Mouse (Mus musculus): Measurements from ENCODE around the gene Srp54b. TPM values are rescaled to one million over a fixed set of nuclear protein-coding genes. Genes with fewer than 3 reads are reported as not detected.
"Not testable (repeated sequence)": the region's sequence is repeated elsewhere in the genome, so short reads cannot be mapped to it uniquely, and the experiment has no call there.

Gene Srp54b
- 10 to 100 TPM; 38.3 to 44.8 TPM for polyA plus RNA-seq (2017; shearing (Covaris generic))

DNA sequence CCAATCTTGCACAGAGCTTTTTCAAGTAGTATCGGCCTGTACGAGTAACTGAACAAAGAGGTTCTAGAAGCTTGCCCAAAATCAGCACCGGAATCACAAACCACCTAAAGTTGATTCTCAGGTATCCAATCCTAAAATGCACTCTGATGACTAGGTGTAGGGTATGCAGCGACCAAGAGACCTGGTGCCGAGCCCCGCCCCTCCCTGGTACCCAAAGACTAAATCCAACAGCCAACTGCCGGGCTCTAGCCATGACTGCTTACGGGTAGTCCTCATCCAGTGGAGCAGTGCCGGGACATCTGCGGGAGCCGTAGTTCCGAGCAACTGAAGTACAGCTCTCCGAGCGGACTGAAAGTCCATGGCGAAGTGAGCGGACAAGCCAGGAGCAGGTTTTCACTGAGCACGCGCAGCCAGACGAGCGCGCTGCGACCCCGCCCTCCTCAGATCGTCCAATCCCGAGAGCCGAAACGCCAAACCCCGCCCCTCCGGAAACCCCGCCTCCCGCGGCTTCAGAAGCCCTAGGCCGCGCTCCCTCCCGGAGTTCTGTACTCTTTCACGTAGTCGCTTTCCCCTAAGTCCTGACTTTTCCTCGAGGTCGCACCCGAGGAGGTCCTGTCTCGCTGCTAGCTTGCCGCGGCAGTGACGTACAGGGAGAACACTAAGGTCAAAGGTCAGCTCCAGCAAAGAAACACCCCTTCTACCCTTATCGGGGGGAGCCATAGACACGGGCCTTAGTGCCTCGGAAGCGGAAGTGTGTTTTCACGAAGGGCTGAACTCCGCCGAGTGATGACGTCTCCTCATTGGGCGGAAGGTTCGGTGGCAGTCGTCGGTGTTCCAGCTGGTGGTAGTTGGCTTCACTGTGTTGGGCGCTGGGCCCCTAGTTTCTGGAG lies at the start of gene Srp54b:
TSS of gene Srp54b (plus strand) at position 546 of the 890 bp plus-strand sequence.
- ATAC-seq, result peak; percentile 94

DNA sequence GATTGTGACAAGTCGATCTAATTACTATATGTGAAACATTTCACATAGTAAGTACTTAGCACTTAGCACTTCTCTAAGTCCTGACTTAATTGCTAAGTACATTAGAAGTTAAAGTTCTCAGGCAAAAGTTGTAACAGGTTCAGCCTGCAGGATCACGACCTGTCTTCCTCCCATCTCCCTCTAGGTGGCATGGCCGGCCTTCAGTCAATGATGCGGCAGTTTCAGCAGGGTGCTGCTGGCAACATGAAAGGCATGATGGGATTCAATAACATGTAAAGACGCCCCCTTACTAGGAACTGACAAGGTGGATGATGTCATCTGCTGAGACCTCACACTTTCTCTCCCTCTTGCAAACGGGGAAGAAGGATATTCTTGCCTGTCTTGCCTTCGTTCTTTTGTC lies 42.3 kb upstream of the Srp54b start:
- not testable (repeated sequence) for ATAC-seq

DNA sequence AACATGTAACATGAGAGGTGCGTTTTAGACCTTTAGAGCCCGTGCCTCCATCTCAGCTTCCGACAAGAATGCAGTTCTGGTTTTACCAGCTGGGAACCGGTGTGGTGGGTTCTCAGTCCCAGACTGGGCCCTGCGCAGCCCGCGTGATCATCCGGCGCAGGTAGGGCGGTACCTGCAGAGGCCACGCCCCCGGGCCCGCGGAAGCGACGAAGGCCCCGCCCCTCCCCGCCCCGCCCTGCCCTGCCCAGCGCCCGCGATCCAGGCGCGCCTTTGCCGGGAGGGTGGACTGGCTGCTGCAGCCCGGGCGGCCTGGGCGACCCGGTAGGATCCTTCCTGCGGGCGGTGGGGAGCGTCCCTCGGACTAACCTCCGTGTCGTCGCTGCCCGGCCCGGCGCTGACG lies 30.7 kb upstream of the Srp54b start, which contains the start of gene Fam177a:
TSS of gene Fam177a (plus strand) at position 228 of the 400 bp plus-strand sequence.
- peak; percentile 87 for ATAC-seq

DNA sequence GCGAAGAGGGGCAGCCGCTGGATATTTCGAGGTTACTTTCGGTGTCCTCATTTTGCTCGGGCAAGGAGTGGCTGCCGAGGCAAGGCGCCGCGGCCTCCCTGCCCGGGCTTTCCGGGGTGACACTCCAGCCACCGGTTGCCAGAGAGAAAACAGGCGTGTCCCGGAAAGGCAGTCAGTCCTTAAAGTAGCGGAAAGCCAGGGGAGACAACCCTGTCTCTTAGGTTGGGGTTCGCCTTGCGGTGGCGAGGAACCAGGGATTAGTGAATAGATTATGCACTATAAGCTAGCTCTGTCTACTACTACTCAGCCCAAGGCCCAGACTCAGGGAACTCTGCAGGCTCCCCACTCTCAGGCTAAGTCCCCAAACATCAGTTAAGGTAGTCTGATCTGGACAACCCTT lies 30.2 kb upstream of the Srp54b start:
- ATAC-seq, result peak; percentile 68

DNA sequence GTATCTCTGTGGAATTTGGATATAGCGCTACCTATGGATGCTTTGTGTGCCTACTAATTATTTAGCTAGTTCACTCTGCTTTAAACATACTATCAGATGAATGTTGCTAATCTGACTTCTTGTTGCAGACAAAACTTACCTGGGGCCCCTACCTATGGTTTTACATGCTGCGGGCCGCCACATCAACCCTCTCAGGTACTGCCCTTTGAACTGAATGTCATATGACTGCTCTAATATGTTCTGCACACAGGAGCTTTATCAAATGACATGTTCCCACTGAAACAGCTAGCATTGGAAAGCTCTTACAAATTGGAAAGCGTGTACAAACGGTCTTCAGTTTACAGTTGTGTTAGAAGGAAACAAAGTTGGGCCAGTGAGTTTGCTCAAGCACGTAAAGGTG lies 19.4 kb upstream of the Srp54b start:
- not testable (repeated sequence) for ATAC-seq

DNA sequence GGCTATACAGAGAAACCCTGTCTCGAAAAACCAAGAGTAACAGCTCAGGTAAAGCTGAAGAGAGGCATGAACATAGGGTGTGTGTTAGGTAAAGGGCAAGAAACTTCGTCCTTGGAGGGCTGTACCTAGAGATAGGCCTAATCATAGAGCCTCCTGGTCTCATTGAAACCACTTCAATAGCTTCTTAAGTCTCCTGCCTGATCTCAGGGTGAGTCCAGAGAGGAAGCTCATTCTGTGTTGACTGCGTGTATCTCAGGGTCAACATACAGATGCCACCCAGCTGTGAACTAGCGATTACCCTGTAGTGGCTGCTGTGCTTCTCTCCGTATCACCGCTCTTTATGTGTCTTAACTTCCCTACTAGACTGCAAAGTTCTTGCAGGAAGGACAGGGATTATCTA lies 17.0 kb upstream of the Srp54b start:
- ATAC-seq, result not testable (repeated sequence)

DNA sequence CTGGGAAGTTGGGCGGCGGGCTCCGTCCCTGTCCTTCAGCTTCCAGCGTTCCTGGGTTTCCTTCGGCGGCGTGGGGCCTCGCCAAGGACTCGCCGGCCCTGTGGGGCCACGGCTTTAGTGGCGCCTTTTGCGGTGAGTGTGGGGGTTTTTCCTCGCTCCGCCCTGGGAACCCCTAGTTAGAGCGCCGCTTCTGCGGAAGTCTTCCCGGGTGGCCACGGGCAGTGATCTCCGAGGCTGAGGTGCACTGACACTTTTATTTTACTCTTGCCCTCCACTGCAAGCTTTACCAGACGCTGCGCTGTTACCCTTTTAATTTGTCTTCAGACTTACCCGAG lies 512 bp downstream of the Srp54b start:
- ATAC-seq, result peak; percentile 34

DNA sequence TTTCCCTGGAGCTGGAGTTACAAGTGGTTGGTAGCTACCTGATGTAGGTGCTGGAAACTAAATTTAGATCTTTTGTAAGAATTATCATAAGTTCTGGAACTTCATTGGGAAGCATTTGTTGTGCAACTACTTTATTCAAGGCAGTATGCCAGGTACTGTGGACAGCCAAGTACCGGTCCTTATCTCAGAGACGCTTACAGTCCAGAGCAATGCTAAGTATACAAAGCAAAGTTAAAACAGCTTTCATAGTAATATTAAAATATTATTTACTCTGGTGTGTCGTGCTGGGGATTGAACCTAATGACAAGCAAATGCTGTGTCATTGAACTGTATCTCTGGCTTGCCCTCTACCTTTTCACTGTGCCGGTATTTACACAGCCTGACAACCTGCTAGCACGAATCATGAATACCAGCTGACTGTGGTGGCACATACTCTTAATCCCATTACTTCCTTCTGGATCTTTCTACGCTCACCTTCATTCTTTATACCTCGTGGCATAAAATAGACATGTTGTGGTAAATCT lies 12.2 kb downstream of the Srp54b start:
- not testable (repeated sequence) for ATAC-seq

DNA sequence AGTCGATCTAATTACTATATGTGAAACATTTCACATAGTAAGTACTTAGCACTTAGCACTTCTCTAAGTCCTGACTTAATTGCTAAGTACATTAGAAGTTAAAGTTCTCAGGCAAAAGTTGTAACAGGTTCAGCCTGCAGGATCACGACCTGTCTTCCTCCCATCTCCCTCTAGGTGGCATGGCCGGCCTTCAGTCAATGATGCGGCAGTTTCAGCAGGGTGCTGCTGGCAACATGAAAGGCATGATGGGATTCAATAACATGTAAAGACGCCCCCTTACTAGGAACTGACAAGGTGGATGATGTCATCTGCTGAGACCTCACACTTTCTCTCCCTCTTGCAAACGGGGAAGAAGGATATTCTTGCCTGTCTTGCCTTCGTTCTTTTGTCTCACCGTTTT lies 32.8 kb downstream of the Srp54b start:
- not testable (repeated sequence) for ATAC-seq

DNA sequence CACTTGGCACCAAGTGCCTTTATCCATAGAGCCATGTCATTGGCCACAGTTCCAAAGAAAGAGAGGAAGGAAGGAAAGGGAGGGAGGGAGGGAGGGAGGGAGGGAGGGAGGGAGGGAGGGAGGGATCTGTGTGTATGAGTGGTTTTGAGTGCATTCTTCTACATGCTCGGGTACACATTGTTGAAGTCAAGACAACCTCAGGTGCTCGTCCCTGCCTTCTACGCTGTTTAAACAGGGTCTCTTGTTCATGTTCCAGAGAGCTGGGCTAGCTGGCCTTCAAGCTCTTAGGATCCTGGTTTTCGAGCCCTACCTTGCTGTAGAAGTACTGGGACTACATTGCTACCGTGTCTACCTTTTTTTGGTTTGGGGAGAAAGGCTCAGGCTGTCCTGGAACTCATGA lies 34.2 kb downstream of the Srp54b start:
- not testable (repeated sequence) for ATAC-seq

DNA sequence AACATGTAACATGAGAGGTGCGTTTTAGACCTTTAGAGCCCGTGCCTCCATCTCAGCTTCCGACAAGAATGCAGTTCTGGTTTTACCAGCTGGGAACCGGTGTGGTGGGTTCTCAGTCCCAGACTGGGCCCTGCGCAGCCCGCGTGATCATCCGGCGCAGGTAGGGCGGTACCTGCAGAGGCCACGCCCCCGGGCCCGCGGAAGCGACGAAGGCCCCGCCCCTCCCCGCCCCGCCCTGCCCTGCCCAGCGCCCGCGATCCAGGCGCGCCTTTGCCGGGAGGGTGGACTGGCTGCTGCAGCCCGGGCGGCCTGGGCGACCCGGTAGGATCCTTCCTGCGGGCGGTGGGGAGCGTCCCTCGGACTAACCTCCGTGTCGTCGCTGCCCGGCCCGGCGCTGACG lies 44.4 kb downstream of the Srp54b start, which contains the start of gene 1700047I17Rik2:
TSS of gene 1700047I17Rik2 (plus strand) at position 287 of the 400 bp plus-strand sequence.
- peak; percentile 86 for ATAC-seq

DNA sequence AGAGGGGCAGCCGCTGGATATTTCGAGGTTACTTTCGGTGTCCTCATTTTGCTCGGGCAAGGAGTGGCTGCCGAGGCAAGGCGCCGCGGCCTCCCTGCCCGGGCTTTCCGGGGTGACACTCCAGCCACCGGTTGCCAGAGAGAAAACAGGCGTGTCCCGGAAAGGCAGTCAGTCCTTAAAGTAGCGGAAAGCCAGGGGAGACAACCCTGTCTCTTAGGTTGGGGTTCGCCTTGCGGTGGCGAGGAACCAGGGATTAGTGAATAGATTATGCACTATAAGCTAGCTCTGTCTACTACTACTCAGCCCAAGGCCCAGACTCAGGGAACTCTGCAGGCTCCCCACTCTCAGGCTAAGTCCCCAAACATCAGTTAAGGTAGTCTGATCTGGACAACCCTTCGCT lies 44.9 kb downstream of the Srp54b start:
- ATAC-seq, result peak; percentile 76

DNA sequence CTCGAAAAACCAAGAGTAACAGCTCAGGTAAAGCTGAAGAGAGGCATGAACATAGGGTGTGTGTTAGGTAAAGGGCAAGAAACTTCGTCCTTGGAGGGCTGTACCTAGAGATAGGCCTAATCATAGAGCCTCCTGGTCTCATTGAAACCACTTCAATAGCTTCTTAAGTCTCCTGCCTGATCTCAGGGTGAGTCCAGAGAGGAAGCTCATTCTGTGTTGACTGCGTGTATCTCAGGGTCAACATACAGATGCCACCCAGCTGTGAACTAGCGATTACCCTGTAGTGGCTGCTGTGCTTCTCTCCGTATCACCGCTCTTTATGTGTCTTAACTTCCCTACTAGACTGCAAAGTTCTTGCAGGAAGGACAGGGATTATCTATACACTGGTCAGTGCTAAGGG lies 58.0 kb downstream of the Srp54b start:
- ATAC-seq, result not testable (repeated sequence)

DNA sequence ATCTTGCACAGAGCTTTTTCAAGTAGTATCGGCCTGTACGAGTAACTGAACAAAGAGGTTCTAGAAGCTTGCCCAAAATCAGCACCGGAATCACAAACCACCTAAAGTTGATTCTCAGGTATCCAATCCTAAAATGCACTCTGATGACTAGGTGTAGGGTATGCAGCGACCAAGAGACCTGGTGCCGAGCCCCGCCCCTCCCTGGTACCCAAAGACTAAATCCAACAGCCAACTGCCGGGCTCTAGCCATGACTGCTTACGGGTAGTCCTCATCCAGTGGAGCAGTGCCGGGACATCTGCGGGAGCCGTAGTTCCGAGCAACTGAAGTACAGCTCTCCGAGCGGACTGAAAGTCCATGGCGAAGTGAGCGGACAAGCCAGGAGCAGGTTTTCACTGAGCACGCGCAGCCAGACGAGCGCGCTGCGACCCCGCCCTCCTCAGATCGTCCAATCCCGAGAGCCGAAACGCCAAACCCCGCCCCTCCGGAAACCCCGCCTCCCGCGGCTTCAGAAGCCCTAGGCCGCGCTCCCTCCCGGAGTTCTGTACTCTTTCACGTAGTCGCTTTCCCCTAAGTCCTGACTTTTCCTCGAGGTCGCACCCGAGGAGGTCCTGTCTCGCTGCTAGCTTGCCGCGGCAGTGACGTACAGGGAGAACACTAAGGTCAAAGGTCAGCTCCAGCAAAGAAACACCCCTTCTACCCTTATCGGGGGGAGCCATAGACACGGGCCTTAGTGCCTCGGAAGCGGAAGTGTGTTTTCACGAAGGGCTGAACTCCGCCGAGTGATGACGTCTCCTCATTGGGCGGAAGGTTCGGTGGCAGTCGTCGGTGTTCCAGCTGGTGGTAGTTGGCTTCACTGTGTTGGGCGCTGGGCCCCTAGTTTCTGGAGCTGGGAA lies 75.0 kb downstream of the Srp54b start, which contains the start of gene Srp54c:
TSS of gene Srp54c (plus strand) at position 543 of the 894 bp plus-strand sequence.
- ATAC-seq, result peak; percentile 92

DNA sequence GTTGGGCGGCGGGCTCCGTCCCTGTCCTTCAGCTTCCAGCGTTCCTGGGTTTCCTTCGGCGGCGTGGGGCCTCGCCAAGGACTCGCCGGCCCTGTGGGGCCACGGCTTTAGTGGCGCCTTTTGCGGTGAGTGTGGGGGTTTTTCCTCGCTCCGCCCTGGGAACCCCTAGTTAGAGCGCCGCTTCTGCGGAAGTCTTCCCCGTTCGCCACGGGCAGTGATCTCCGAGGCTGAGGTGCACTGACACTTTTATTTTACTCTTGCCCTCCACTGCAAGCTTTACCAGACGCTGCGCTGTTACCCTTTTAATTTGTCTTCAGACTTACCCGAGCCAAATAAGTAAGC lies 75.6 kb downstream of the Srp54b start:
- ATAC-seq, result peak; percentile 62

Other genes with a start within 250 kb of the Srp54b start
- not detected for gene Gm20403, start 168.6 kb upstream of the Srp54b start, polyA plus RNA-seq (2017; shearing (Covaris generic))
- gene Baz1a, start 140.8 kb upstream of the Srp54b start, polyA plus RNA-seq (2017; shearing (Covaris generic)), result 10 to 100 TPM; 32.7 to 38.6 TPM
- 10 to 100 TPM; 14.0 to 17.8 TPM for gene 2700097O09Rik, start 75.0 kb upstream of the Srp54b start, polyA plus RNA-seq (2017; shearing (Covaris generic))
- 100 to 1,000 TPM; 137 to 147 TPM for gene Srp54a, start 74.8 kb upstream of the Srp54b start, polyA plus RNA-seq (2017; shearing (Covaris generic))
- 10 to 100 TPM; 17.8 to 22.9 TPM for gene Fam177a, start 30.6 kb upstream of the Srp54b start, polyA plus RNA-seq (2017; shearing (Covaris generic))
- gene 1700047I17Rik2, start 44.5 kb downstream of the Srp54b start, polyA plus RNA-seq (2017; shearing (Covaris generic)), result not detected
- 10 to 100 TPM; 55.6 to 55.7 TPM for gene Srp54c, start 75.1 kb downstream of the Srp54b start, polyA plus RNA-seq (2017; shearing (Covaris generic))
- gene 1110008L16Rik, start 144.5 kb downstream of the Srp54b start, polyA plus RNA-seq (2017; shearing (Covaris generic)), result 1 to 10 TPM; 8.7 to 9.3 TPM
- gene Ppp2r3c, start 147.9 kb downstream of the Srp54b start, polyA plus RNA-seq (2017; shearing (Covaris generic)), result 10 to 100 TPM; 22.6 to 26.8 TPM
- 100 to 1,000 TPM; 282 to 307 TPM for gene Psma6, start 229.1 kb downstream of the Srp54b start, polyA plus RNA-seq (2017; shearing (Covaris generic))